Mouse (Mus musculus): Measurements from ENCODE around the gene Trim44. TPM values are rescaled to one million over a fixed set of nuclear protein-coding genes. Genes with fewer than 3 reads are reported as not detected.
A peak's percentile ranks its signal among the peaks of the same experiment; 100 is the strongest.

Trim44 gene
- total and polyA plus RNA-seq, 2 experiments from 2014 or later: 50.6 to 114 TPM

DNA sequence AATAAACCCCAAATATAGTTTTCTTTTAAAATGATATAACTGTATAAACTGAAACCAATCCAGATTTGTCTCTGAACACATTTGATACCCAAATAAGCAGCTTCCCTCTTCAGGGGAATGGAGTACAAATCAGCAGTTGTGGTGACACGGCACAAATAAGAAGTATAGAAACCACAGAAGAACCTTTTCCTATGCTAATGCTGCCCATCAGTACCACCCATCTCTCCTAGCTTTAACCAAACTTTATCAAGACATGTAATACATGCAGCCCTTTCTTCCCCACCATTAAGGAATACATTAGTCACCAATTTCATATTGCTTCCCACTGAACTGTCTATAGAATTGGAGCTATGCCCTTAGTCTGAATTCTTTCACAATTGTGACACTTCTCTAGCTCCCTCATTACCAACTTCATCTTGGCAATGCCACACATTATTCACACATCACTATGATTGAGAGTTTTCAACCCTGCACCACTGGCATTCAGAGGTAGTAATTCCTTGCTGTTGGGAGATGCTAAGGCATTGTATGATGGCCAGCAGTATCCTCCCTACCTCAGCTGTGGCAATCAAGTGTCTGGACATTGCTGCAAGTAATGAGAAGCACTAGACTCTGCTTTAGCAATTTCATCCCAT lies 44.6 kb downstream of the Trim44 start:
- Histone ChIP-seq H3K36me3 (ENCODE audit: insufficient read depth, low read length) (no peaks in the 10 kb centered on the region), H3K4me1 (ENCODE audit: insufficient read depth, low read length) (no peaks in the 10 kb centered on the region), H3K4me2 (ENCODE audit: low read depth, low read length, poor library complexity, severe bottlenecking) (no peak overlapping the region), H3K27ac (ENCODE audit: low read depth, low read length) (no peak overlapping the region), H3K9ac (replicated peaks; ENCODE audit: low read length, poor library complexity, severe bottlenecking) (no peak overlapping the region), H3K27me3 (ENCODE audit: insufficient read depth, low read length) (no peaks in the 10 kb centered on the region), H3K9me3 (ENCODE audit: low read length) (no peaks in the 10 kb centered on the region), H3K4me3 (ENCODE audit: low read depth, low read length) (no peak overlapping the region)
- no peak for TF ChIP-seq CTCF (IDR thresholded peaks at IDR 0.05)
- DNase-seq (ENCODE audit: low spot score) (no peak), ATAC-seq (ENCODE audit: low FRiP score) (no peak)
- WGBS: 77% methylated on average over 1 of the region's 1 CpGs

DNA sequence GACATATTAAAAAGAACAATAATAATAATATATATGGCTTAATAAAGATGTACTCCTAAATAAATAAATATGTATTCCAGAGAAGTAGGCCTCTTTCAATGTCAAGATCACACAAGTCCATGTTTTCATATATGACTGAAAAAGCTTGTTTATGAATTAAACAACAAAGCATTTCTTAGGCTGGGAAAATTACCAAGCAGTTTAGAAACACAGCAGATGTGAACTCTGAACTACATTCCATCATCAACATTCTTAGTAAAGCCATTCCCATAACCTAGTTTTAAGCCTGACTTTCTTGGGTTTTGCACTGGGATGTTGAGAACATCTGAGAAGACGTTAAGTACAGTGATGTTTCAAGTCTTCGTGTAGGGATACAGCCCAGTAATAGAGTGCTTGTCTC lies 45.4 kb downstream of the Trim44 start:
- H3K4me2 ChIP-seq (ENCODE audit: low read depth, low read length, poor library complexity, severe bottlenecking): no peak overlapping the region
- no peak for TF ChIP-seq CTCF (IDR thresholded peaks at IDR 0.05)
- 86% methylated on average over 2 of the region's 2 CpGs for WGBS
- no peaks in the 10 kb centered on the region for H3K27me3 ChIP-seq (ENCODE audit: insufficient read depth, low read length)
- H3K9me3 ChIP-seq (ENCODE audit: low read length): no peaks in the 10 kb centered on the region
- no peaks in the 10 kb centered on the region for H3K4me1 ChIP-seq (ENCODE audit: insufficient read depth, low read length)
- no peak overlapping the region for H3K27ac ChIP-seq (ENCODE audit: low read depth, low read length)
- ATAC-seq (ENCODE audit: low FRiP score) (no peak), DNase-seq (ENCODE audit: low spot score) (no peak)
- H3K9ac ChIP-seq (replicated peaks; ENCODE audit: low read length, poor library complexity, severe bottlenecking): no peak overlapping the region
- no peak overlapping the region for H3K4me3 ChIP-seq (ENCODE audit: low read depth, low read length)
- peaks cover under 1% of the 10 kb centered on the region; the same call in 1 of the 2 replicates for H3K36me3 ChIP-seq (ENCODE audit: insufficient read depth, low read length)

- TF ChIP-seq CTCF (IDR thresholded peaks at IDR 0.05): no peak
- WGBS: 94% methylated on average over 7 of the region's 7 CpGs
- H3K9ac ChIP-seq (replicated peaks; ENCODE audit: low read length, poor library complexity, severe bottlenecking): no peak overlapping the region
- H3K9me3 ChIP-seq (ENCODE audit: low read length): no peaks in the 10 kb centered on the region
- H3K27ac ChIP-seq (ENCODE audit: low read depth, low read length): no peak overlapping the region
- ATAC-seq (ENCODE audit: low FRiP score) (no peak), DNase-seq (ENCODE audit: low spot score) (no peak)
- H3K36me3 ChIP-seq (ENCODE audit: insufficient read depth, low read length): peaks cover 9% of the 10 kb centered on the region; the same call in 1 of the 2 replicates
- no peak overlapping the region for H3K4me2 ChIP-seq (ENCODE audit: low read depth, low read length, poor library complexity, severe bottlenecking)
- no peaks in the 10 kb centered on the region for H3K27me3 ChIP-seq (ENCODE audit: insufficient read depth, low read length)
- no peak overlapping the region for H3K4me3 ChIP-seq (ENCODE audit: low read depth, low read length)
- no peaks in the 10 kb centered on the region for H3K4me1 ChIP-seq (ENCODE audit: insufficient read depth, low read length)
These were observed 50.5 kb downstream of the Trim44 start for GRCm38 (mm10) chr2:102356879-102357695.

DNA sequence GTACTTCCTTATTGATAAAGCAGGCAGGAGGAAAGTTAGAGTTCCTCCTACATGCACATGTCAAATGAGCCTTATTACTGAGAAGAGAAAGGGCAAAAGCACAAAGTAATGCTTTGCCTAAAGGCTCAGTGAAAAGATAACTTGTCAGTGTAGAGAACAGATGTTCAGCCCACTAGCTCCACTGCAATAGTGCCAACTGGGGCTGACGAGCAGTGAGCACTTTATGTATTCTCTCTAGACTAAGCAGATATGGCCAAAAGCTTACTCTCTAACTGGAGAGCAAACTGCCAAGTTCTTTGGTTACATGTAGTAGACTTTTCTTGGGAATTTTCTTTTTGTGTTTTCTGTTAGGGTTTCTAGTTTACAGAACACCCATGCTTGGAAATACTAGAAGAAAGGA lies 53.6 kb downstream of the Trim44 start:
- ATAC-seq (ENCODE audit: low FRiP score) (no peak), DNase-seq (ENCODE audit: low spot score) (no peak)
- Histone ChIP-seq H3K36me3 (ENCODE audit: insufficient read depth, low read length) (peaks cover 9% of the 10 kb centered on the region; the same call in 1 of the 2 replicates), H3K4me1 (ENCODE audit: insufficient read depth, low read length) (no peaks in the 10 kb centered on the region), H3K27ac (ENCODE audit: low read depth, low read length) (no peak overlapping the region), H3K9ac (replicated peaks; ENCODE audit: low read length, poor library complexity, severe bottlenecking) (no peak overlapping the region), H3K4me3 (ENCODE audit: low read depth, low read length) (no peak overlapping the region), H3K4me2 (ENCODE audit: low read depth, low read length, poor library complexity, severe bottlenecking) (no peak overlapping the region), H3K27me3 (ENCODE audit: insufficient read depth, low read length) (no peaks in the 10 kb centered on the region), H3K9me3 (ENCODE audit: low read length) (no peaks in the 10 kb centered on the region)
- TF ChIP-seq CTCF (IDR thresholded peaks at IDR 0.05): no peak
- WGBS: 70% methylated on average over 1 of the region's 1 CpGs

DNA sequence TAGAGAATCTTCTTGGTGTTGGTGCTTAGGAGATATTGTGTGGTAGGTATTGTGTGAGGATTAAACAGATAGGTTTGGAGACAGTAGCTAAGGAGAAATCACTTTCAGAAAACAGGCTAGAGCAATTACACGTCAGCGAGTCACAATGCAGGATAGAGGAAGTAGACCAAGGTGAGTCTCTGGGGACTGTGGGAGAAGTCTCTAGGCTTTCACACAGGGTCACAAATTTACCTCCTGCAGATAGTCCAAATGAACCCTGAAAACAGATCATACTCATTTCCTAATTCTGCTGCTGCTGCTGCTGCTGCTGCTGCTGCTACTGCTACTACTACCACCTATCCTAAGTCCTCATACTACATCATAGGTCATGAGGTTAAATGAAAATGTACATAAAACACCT lies 66.2 kb downstream of the Trim44 start:
- no peaks in the 10 kb centered on the region for H3K9me3 ChIP-seq (ENCODE audit: low read length)
- no peak overlapping the region for H3K4me2 ChIP-seq (ENCODE audit: low read depth, low read length, poor library complexity, severe bottlenecking)
- no peak overlapping the region for H3K9ac ChIP-seq (replicated peaks; ENCODE audit: low read length, poor library complexity, severe bottlenecking)
- H3K4me3 ChIP-seq (ENCODE audit: low read depth, low read length): no peak overlapping the region
- no peaks in the 10 kb centered on the region for H3K27me3 ChIP-seq (ENCODE audit: insufficient read depth, low read length)
- no peak for ATAC-seq (ENCODE audit: low FRiP score)
- no peak for TF ChIP-seq CTCF (IDR thresholded peaks at IDR 0.05)
- no peak overlapping the region for H3K27ac ChIP-seq (ENCODE audit: low read depth, low read length)
- DNase-seq (ENCODE audit: low spot score): no peak
- 89% methylated on average over 2 of the region's 2 CpGs for WGBS
- 0 out of 2 replicates have a peak, but pooled peaks cover 3% of the 10 kb centered on the region for H3K4me1 ChIP-seq (ENCODE audit: insufficient read depth, low read length)
- 0 out of 2 replicates have a peak, but pooled peaks cover 2% of the 10 kb centered on the region for H3K36me3 ChIP-seq (ENCODE audit: insufficient read depth, low read length)

- no peaks in the 10 kb centered on the region for H3K9me3 ChIP-seq (ENCODE audit: low read length)
- DNase-seq (ENCODE audit: low spot score) (peak; percentile 58), ATAC-seq (ENCODE audit: low FRiP score) (no peak)
- H3K4me1 ChIP-seq (ENCODE audit: insufficient read depth, low read length): 0 out of 2 replicates have a peak, but pooled peaks cover 3% of the 10 kb centered on the region
- peak overlapping the region; percentile 32; the same call in 1 of the 2 replicates for H3K27ac ChIP-seq (ENCODE audit: low read depth, low read length)
- H3K4me2 ChIP-seq (ENCODE audit: low read depth, low read length, poor library complexity, severe bottlenecking): no peak overlapping the region
- H3K4me3 ChIP-seq (ENCODE audit: low read depth, low read length): no peak overlapping the region
- H3K9ac ChIP-seq (replicated peaks; ENCODE audit: low read length, poor library complexity, severe bottlenecking): no peak overlapping the region
- no peak for TF ChIP-seq CTCF (IDR thresholded peaks at IDR 0.05)
- WGBS: 46% methylated on average over 1 of the region's 1 CpGs
- no peaks in the 10 kb centered on the region for H3K27me3 ChIP-seq (ENCODE audit: insufficient read depth, low read length)
- H3K36me3 ChIP-seq (ENCODE audit: insufficient read depth, low read length): no peaks in the 10 kb centered on the region
These were observed 70.8 kb downstream of the Trim44 start for GRCm38 (mm10) chr2:102336816-102337215.

Data from midbrain, postnatal 0 days (tissue).